Mouse (Mus musculus) ES-E14 (cell line): Measurements from ENCODE around the gene Gm28048.

Experiments
- ZC3H11A ChIP-seq: IDR thresholded peaks from 2 replicates; pipeline ENCODE4 v1.6.1; 2012; ENCODE audit warnings: low read depth, mild to moderate bottlenecking, inconsistent platforms, low read length, borderline replicate concordance
- ZNF384 ChIP-seq: IDR thresholded peaks from 2 replicates; pipeline ENCODE4 v1.6.1; 2012; ENCODE audit warnings: low read depth, low read length, inconsistent platforms

DNA sequence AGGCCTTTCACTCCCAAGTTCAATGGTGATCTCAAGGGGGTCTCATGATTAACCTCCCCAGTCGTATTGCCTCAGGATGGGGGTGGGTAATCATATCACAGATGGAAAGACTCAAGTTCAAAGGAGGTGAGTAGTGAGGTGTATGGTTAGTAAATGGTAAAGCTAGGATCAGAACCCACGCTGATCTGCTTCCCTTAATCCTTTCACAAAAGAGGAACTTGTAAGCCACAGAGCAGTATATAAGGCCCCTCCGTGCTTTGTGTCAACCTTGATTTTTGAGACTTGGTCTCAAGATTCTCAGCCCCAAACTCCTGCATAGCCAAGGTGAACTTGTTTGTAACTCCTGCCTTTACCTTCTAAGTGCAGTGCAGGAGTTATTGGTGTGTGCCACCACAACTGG lies 42.3 kb upstream of the Gm28048 start:
- TF ChIP-seq ZC3H11A: no peak
- TF ChIP-seq ZNF384: no peak
